In the genomic region with DNA sequence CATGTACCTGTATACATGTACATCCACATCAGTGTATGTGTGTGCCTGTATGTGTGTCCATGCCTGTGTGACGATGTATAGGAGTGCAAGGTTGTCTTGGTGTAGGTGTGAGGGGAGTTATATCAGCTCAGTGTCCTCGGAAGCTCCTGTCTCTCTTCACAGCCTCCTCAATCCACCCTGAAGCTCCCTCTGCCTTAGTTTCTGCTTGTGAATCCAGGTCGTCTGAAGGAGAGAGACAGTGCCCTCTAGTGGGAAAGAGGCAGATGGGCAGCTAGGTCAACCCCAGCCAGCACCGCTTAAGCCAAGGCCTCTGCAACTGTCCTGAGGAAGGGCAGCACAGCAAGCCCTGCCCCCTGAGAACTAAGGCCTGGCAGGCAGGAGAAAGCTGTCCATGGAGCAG, we compare ENCODE assay signal across 1 mouse cellular context.
TF ChIP-seq lines count a peak whose summit lies in the region.

No protein-coding gene starts in this region.

TF ChIP-seq in C2C12, 6 proteins besides CTCF, POLR2A, EP300 and RAD21 (continued from another document):
- TF ChIP-seq FOSL1 (IDR thresholded peaks at IDR 0.05; ENCODE audit: insufficient read depth, low read length, poor library complexity, severe bottlenecking) (no peak), USF1 (IDR thresholded peaks at IDR 0.05; ENCODE audit: low read depth) (no peak)
